9 mouse cellular contexts compared by ENCODE assay signal in genomic region chr1:193369091-193369490, GRCm38 (mm10). TPM values are rescaled to one million over a fixed set of nuclear protein-coding genes. Genes with fewer than 3 reads are reported as not detected.
DNase-seq lines count a peak whose midpoint lies in the region; ATAC-seq lines count a peak whose summit lies in the region.
"Had no signal": no experiment of that assay in that cellular context is flagged by ENCODE, and none has a peak within 500 bp of the region (broad histone marks: within the 10 kb centered on the region; RNA-seq: fewer than 3 reads in every experiment).

No protein-coding gene starts in this region.

- H3K27ac ChIP-seq in heart, embryonic 12.5 days (ENCODE audit: poor library complexity, severe bottlenecking) = no peak overlapping the region
- H3K27ac ChIP-seq in embryonic facial prominence, embryonic 10.5 days (replicated peaks) = peak overlapping the region; percentile 78
- H3K27ac ChIP-seq in hindbrain, embryonic 14.5 days = 0 out of 2 replicates have a peak overlapping the region, but pooled peaks have one; percentile 64
- no peak overlapping the region for H3K27ac ChIP-seq in limb, embryonic 15.5 days

- 49% methylated on average over 8 of the region's 8 CpGs for WGBS in heart, embryonic 12.5 days
- WGBS in embryonic facial prominence, embryonic 10.5 days = 40% methylated on average over 8 of the region's 8 CpGs
- 33% methylated on average over 8 of the region's 8 CpGs for WGBS in hindbrain, embryonic 14.5 days
- WGBS in limb, embryonic 15.5 days = 51% methylated on average over 8 of the region's 8 CpGs

- H3K9ac ChIP-seq in heart, embryonic 12.5 days = peak overlapping the region; percentile 64
- H3K9ac ChIP-seq in hindbrain, embryonic 14.5 days = peak overlapping the region; percentile 74
- H3K9ac ChIP-seq in limb, embryonic 15.5 days = no peak overlapping the region

- intact Hi-C loops in heart, postnatal 14 days (cut with DNase I) = no loop called here

- H3K4me1 ChIP-seq in heart, embryonic 12.5 days (replicated peaks) = peaks cover 33% of the 10 kb centered on the region
- peaks cover 33% of the 10 kb centered on the region for H3K4me1 ChIP-seq in embryonic facial prominence, embryonic 10.5 days
- H3K4me1 ChIP-seq in hindbrain, embryonic 14.5 days (replicated peaks; ENCODE audit: control insufficient read depth, insufficient read depth, low read length) = peaks cover 27% of the 10 kb centered on the region
- peaks cover 25% of the 10 kb centered on the region for H3K4me1 ChIP-seq in limb, embryonic 15.5 days

- H3K27me3 ChIP-seq in heart, embryonic 12.5 days (replicated peaks) = no peaks in the 10 kb centered on the region
- H3K27me3 ChIP-seq in embryonic facial prominence, embryonic 10.5 days (replicated peaks; ENCODE audit: low read depth, poor library complexity, severe bottlenecking) = no peaks in the 10 kb centered on the region
- H3K27me3 ChIP-seq in hindbrain, embryonic 14.5 days (ENCODE audit: control insufficient read depth, insufficient read depth, low read length) = no peaks in the 10 kb centered on the region
- no peaks in the 10 kb centered on the region for H3K27me3 ChIP-seq in limb, embryonic 15.5 days

- peak overlapping the region; percentile 50; the same call in 1 of the 2 replicates for H3K4me3 ChIP-seq in heart, embryonic 12.5 days
- H3K4me3 ChIP-seq in embryonic facial prominence, embryonic 10.5 days = peak overlapping the region; percentile 58
- H3K4me3 ChIP-seq in hindbrain, embryonic 14.5 days (replicated peaks; ENCODE audit: low read length) = peak overlapping the region; percentile 55
- peak overlapping the region; percentile 38 for H3K4me3 ChIP-seq in limb, embryonic 15.5 days

- DNase-seq in heart, postnatal 14 days = no peak
- no peak for DNase-seq in embryonic facial prominence, embryonic 10.5 days (ENCODE audit: low spot score)
- no peak for DNase-seq in hindbrain, embryonic 14.5 days (ENCODE audit: low spot score)
- no peak for DNase-seq in thymus, postnatal 14 days
- no peak for DNase-seq in urinary bladder, postnatal 10 days (ENCODE audit: low spot score)
- no peak for DNase-seq in urinary bladder, adult 2 months (ENCODE audit: low spot score)
- DNase-seq: B cell, adult 2 months had no signal

- H3K9me3 ChIP-seq in heart, embryonic 12.5 days (replicated peaks) = no peaks in the 10 kb centered on the region
- H3K9me3 ChIP-seq in embryonic facial prominence, embryonic 10.5 days = 0 out of 2 replicates have a peak, but pooled peaks cover 2% of the 10 kb centered on the region
- H3K9me3 ChIP-seq in hindbrain, embryonic 14.5 days (ENCODE audit: control insufficient read depth, low read length) = no peaks in the 10 kb centered on the region
- no peaks in the 10 kb centered on the region for H3K9me3 ChIP-seq in limb, embryonic 15.5 days

- ATAC-seq in heart, embryonic 12.5 days (ENCODE audit: insufficient number of reproducible peaks, low FRiP score) = no peak
- ATAC-seq in hindbrain, embryonic 14.5 days (ENCODE audit: low FRiP score) = no peak
- ATAC-seq in limb, embryonic 15.5 days (ENCODE audit: insufficient number of reproducible peaks, low FRiP score, low TSS enrichment, low read depth) = no peak

- H3K36me3 ChIP-seq in heart, embryonic 12.5 days = no peaks in the 10 kb centered on the region
- H3K36me3 ChIP-seq in embryonic facial prominence, embryonic 10.5 days (replicated peaks) = no peaks in the 10 kb centered on the region
- no peaks in the 10 kb centered on the region for H3K36me3 ChIP-seq in hindbrain, embryonic 14.5 days (replicated peaks; ENCODE audit: control insufficient read depth, insufficient read depth)
- H3K36me3 ChIP-seq in limb, embryonic 15.5 days = no peaks in the 10 kb centered on the region

- peak overlapping the region; percentile 68 for H3K4me2 ChIP-seq in heart, embryonic 12.5 days
- peak overlapping the region; percentile 80 for H3K4me2 ChIP-seq in hindbrain, embryonic 14.5 days (replicated peaks)
- H3K4me2 ChIP-seq in limb, embryonic 15.5 days = peak overlapping the region; percentile 35

RNA-seq across cellular contexts. Expression of gene Camk1g, which starts 1.0 kb away (rescaled TPM):
- polyA plus RNA-seq in heart, embryonic 12.5 days (2016; fragmentation: Nextera tagmentation; extraction: Ambion mirVana) = 6.9 and 7.1 TPM in 2 replicates
- total RNA-seq in heart, postnatal 14 days (2021) = under 1 TPM; 0.72 to 0.83 TPM
- 15.6 and 17.5 TPM in 2 replicates for polyA plus RNA-seq in embryonic facial prominence, embryonic 10.5 days (2016; fragmentation: Nextera tagmentation; extraction: Ambion mirVana)
- 39.9 and 45.2 TPM in 2 replicates for polyA plus RNA-seq in hindbrain, embryonic 14.5 days (2014; fragmentation: Nextera tagmentation; extraction: Ambion mirVana)
- 7.4 and 7.8 TPM in 2 replicates for polyA plus RNA-seq in limb, embryonic 15.5 days (2015; fragmentation: Nextera tagmentation; extraction: Ambion mirVana)
- polyA plus RNA-seq in urinary bladder, adult 2 months (2012; rRNA removed) = 0.44 and 0.48 TPM in 2 replicates

Comparison
In these comparisons a context has a peak if more than half of its experiments do, and no peak if none do; other contexts are left out.
1. H3K27ac ChIP-seq: peak in embryonic facial prominence, embryonic 10.5 days (single experiment) and hindbrain, embryonic 14.5 days (single experiment); none in heart, embryonic 12.5 days (single experiment) and limb, embryonic 15.5 days (single experiment).
2. Peak in every context shown above with its lines, with median percentiles within 50 percentile points of each other: H3K4me2 ChIP-seq and H3K4me3 ChIP-seq.